Mouse (Mus musculus) hematopoietic stem cell, adult 5-6 weeks (primary cell): ENCODE results near the gene Morc2b. TPM values are rescaled to one million over a fixed set of nuclear protein-coding genes. Genes with fewer than 3 reads are reported as not detected.
A peak's percentile ranks its signal among the peaks of the same experiment; 100 is the strongest.
"Not testable (repeated sequence)": the region's sequence is repeated elsewhere in the genome, so short reads cannot be mapped to it uniquely, and the experiment has no call there.

Source experiments
- ATAC-seq, 2 experiments: fragments of 125-278 bp in 1 of 2; replicated peaks in 1 of 2; 2 replicates each; pipeline ENCODE4 v1.8.0; 2016 to 2017; ENCODE audit warnings: inconsistent platforms in 2 of 2, mild to moderate bottlenecking in 2 of 2, moderate number of reproducible peaks in 2 of 2, low read depth in 1 of 2, moderate TSS enrichment in 1 of 2; ENCODE audit not compliant: low FRiP score in 2 of 2, poor library complexity in 2 of 2, severe bottlenecking in 2 of 2, insufficient read depth in 1 of 2, low TSS enrichment in 1 of 2
- total RNA-seq: library from RNA; stranded (forward); fragments of 172-1452, 232-1000 nt; gene quantifications from 2 replicates; pipeline ENCODE4 v1.2.3, GENCODE M21; 2017

Morc2b gene
- total RNA-seq, result not detected in 2 replicates

- no peak for ATAC-seq
Observed at GRCm38 (mm10) chr17:33139261-33139820, at the start of gene Morc2b. Gene Morc2b, minus strand, starts transcription at chr17:33139683.

- ATAC-seq, result not testable (repeated sequence)
Observed at GRCm38 (mm10) chr17:33168147-33168546, 28.7 kb upstream of the Morc2b start, which contains the start of gene Olfr55. Gene Olfr55, plus strand, starts transcription at chr17:33168447.

GRCm38 (mm10) chr17:33126257-33126656, 13.2 kb downstream of the Morc2b start:
- no peak for ATAC-seq

GRCm38 (mm10) chr17:33124546-33124945, 14.9 kb downstream of the Morc2b start:
- no peak for ATAC-seq

GRCm38 (mm10) chr17:33097396-33097795, 42.1 kb downstream of the Morc2b start:
- no peak for ATAC-seq

GRCm38 (mm10) chr17:33092391-33093193, 46.9 kb downstream of the Morc2b start:
- ATAC-seq, result peak; percentile 53 to 62

GRCm38 (mm10) chr17:33091630-33092029, 47.9 kb downstream of the Morc2b start:
- no peak for ATAC-seq

GRCm38 (mm10) chr17:33089220-33089949, 50.1 kb downstream of the Morc2b start, which contains the start of gene Zfp563:
Gene Zfp563, plus strand, starts transcription at chr17:33089310.
- peak; percentile 88 to 92 for ATAC-seq

- no peak for ATAC-seq
Observed at GRCm38 (mm10) chr17:33067958-33068357, 71.5 kb downstream of the Morc2b start, which contains the start of gene 4921501E09Rik. Gene 4921501E09Rik, minus strand, starts transcription at chr17:33068058.

Other genes starting within 250 kb of the Morc2b start
- 6.6 and 7.0 TPM in 2 replicates for gene Zfp870, start 248.0 kb downstream of the Morc2b start, total RNA-seq
- not detected in 2 replicates for gene Cyp4f14, start 222.3 kb downstream of the Morc2b start, total RNA-seq
- gene Cyp4f13, start 192.3 kb downstream of the Morc2b start, total RNA-seq, result 5.9 and 17.1 TPM in 2 replicates
- gene Zfp472, start 173.9 kb downstream of the Morc2b start, total RNA-seq, result 20.1 and 23.3 TPM in 2 replicates
- gene Zfp952, start 146.6 kb downstream of the Morc2b start, total RNA-seq, result 15.4 and 16.6 TPM in 2 replicates
- gene Zfp763, start 106.3 kb downstream of the Morc2b start, total RNA-seq, result 12.8 and 17.8 TPM in 2 replicates
- gene 4921501E09Rik, start 71.6 kb downstream of the Morc2b start, total RNA-seq, result not detected in 2 replicates
- 6.4 and 6.9 TPM in 2 replicates for gene Zfp563, start 50.4 kb downstream of the Morc2b start, total RNA-seq
- gene Olfr55, start 28.8 kb upstream of the Morc2b start, total RNA-seq, result not detected in 2 replicates
- not detected in 2 replicates for gene Olfr239, start 51.6 kb upstream of the Morc2b start, total RNA-seq
- gene Olfr1564, start 82.0 kb upstream of the Morc2b start, total RNA-seq, result not detected in 2 replicates
- 22.8 and 27.3 TPM in 2 replicates for gene Zfp955a, start 115.5 kb upstream of the Morc2b start, total RNA-seq
- gene Olfr63, start 125.0 kb upstream of the Morc2b start, total RNA-seq, result not detected in 2 replicates
- gene Zfp955b, start 149.9 kb upstream of the Morc2b start, total RNA-seq, result 10.7 and 38.6 TPM in 2 replicates
- gene Zfp81, start 219.2 kb upstream of the Morc2b start, total RNA-seq, result 25.0 and 33.6 TPM in 2 replicates